In the genomic region with DNA sequence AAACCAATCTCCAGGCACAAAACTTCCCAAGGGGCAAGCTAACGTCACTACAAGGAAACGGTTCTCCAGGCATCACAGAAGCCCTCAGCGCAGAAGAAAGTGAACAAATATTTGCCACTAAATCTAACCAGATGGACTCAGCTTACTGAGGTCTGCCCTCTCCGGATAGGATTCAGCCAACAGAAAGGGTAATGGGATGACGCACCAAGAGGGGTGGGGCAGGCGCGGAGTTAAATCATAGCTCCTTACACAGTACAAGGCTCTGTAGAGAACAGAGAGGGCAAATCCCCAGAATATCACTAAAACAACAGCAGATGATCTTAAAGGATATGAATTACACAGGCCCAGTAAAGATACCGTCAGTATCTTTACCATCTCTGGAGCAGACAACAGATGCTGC, we compare ENCODE assay signal across 37 mouse cellular contexts. TPM values are rescaled to one million over a fixed set of nuclear protein-coding genes. Genes with fewer than 3 reads are reported as not detected.
"Had no signal": no experiment of that assay in that cellular context is flagged by ENCODE, and none has a peak within 500 bp of the region (broad histone marks: within the 10 kb centered on the region; RNA-seq: fewer than 3 reads in every experiment).

No protein-coding gene starts in this region.

- H3K4me2 ChIP-seq: heart, embryonic 12.5 days; hindbrain, embryonic 12.5 days; hindbrain, embryonic 14.5 days; intestine, embryonic 15.5 days; limb, embryonic 12.5 days had no signal

- ATAC-seq: hindbrain, embryonic 16.5 days; inflammation-experienced regulatory T-cells, adult 6 months; intestine, embryonic 15.5 days; intestine, postnatal 0 days had no signal

- DNase-seq: gastrocnemius, adult 2 months; gastrocnemius, postnatal 10 days; gastrocnemius, postnatal 25 days; heart, adult 18-20 months; heart, postnatal 10 days; heart, postnatal 4 days; kidney, adult 18-20 months; kidney, adult 8-10 months; kidney, postnatal 10 days; kidney, postnatal 4 days had no signal

- H3K9me3 ChIP-seq: heart, embryonic 10.5 days; heart, embryonic 12.5 days; hindbrain, embryonic 10.5 days; hindbrain, embryonic 12.5 days; intestine, embryonic 15.5 days; limb, embryonic 10.5 days; limb, embryonic 12.5 days had no signal

- H3K27me3 ChIP-seq: heart, embryonic 12.5 days; hindbrain, embryonic 12.5 days; intestine, embryonic 15.5 days; limb, embryonic 12.5 days had no signal

- H3K9ac ChIP-seq: heart, embryonic 12.5 days; hindbrain, embryonic 12.5 days; hindbrain, embryonic 14.5 days; intestine, embryonic 15.5 days; limb, embryonic 12.5 days had no signal

- H3K27ac ChIP-seq: gastrocnemius, adult 2 months; heart, embryonic 10.5 days; hindbrain, embryonic 10.5 days; hindbrain, embryonic 12.5 days; hindbrain, embryonic 14.5 days; intestine, embryonic 15.5 days; layer of hippocampus, adult 2 months; left cerebral cortex, adult 2 months; limb, embryonic 10.5 days; limb, embryonic 12.5 days had no signal

- H3K4me3 ChIP-seq: gastrocnemius, adult 2 months; heart, embryonic 10.5 days; heart, embryonic 12.5 days; hindbrain, embryonic 10.5 days; hindbrain, embryonic 12.5 days; intestine, embryonic 15.5 days; layer of hippocampus, adult 2 months; left cerebral cortex, adult 2 months; limb, embryonic 10.5 days; limb, embryonic 12.5 days had no signal

RNA-seq across cellular contexts. Expression of gene 9530003J23Rik, which starts 20.2 kb away (rescaled TPM):
- total RNA-seq: gastrocnemius, adult 2 months; gastrocnemius, postnatal 10 days; gastrocnemius, postnatal 25 days; gastrocnemius, postnatal 4 days; granulocyte monocyte progenitor cell, adult 5-6 weeks; heart, adult 18-20 months; heart, adult 8-10 months; heart, postnatal 10 days; heart, postnatal 25 days; heart, postnatal 4 days; layer of hippocampus, adult 2 months; layer of hippocampus, postnatal 10 days; layer of hippocampus, postnatal 25 days; left cerebral cortex, adult 2 months; left cerebral cortex, postnatal 14 days; left cerebral cortex, postnatal 36 days had no signal
- polyA plus RNA-seq: frontal cortex, adult 2 months; heart, embryonic 10.5 days; heart, embryonic 12.5 days; heart, embryonic 14.5 days; heart, embryonic 16.5 days; hindbrain, embryonic 10.5 days; hindbrain, embryonic 12.5 days; hindbrain, embryonic 14.5 days; hindbrain, embryonic 16.5 days; inflammation-experienced regulatory T-cells, adult 6 months; intestine, embryonic 15.5 days; intestine, postnatal 0 days; kidney, embryonic 14.5 days; kidney, embryonic 16.5 days; limb, embryonic 10.5 days; limb, embryonic 12.5 days; limb, embryonic 14.5 days had no signal
